Mouse (Mus musculus): ENCODE data around the gene Pak7. TPM values are rescaled to one million over a fixed set of nuclear protein-coding genes. Genes with fewer than 3 reads are reported as not detected.

The Pak7 gene
- polyA plus RNA-seq, 1 experiment from 2014 or later: 34.7 TPM

Other genes starting within 250 kb of the Pak7 start
- gene Ankef1, start 113.9 kb upstream of the Pak7 start, polyA plus RNA-seq (2015; fragmentation: Nextera tagmentation; extraction: Ambion mirVana): 0.80 and 0.86 TPM in 2 replicates